Mouse (Mus musculus): ENCODE measurements around the gene 2900026A02Rik.

DNA sequence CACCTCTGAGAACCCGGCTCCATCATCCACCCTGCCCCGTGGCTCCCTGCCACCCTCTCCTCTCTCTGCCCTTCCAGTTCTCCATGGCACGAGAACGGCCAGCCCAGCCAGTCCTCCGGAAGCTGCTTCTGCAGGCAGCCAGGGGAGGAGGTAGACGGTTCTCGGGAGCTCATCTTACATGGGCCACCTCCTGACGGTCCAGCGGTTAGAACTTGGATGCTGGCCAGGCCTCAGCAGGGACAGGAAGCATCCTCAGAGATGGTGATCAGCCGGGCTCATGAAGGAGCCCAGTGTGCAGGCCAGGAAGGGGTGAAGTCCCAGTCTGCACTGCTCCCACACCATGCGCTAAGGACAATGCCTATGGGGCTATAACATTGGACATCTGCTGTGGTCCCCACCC is 6.6 kb downstream of the 2900026A02Rik start:
- 0 out of 2 replicates have a peak, but pooled peaks have one; percentile 25 for TF ChIP-seq EP300 (IDR thresholded peaks at IDR 0.05; ENCODE audit: insufficient read depth, low read depth, low read length)
- no peak for TF ChIP-seq CTCF (IDR thresholded peaks at IDR 0.05)
- no peak for TF ChIP-seq POLR2A (IDR thresholded peaks at IDR 0.05; ENCODE audit: insufficient read depth, low read depth, low read length)

Measured in heart, adult 2 months (tissue).